Mouse (Mus musculus) liver, embryonic 14.5 days (tissue): ENCODE data around the gene Idh2. TPM values are rescaled to one million over a fixed set of nuclear protein-coding genes. Genes with fewer than 3 reads are reported as not detected.

Experiments used
- ATAC-seq: fragments of 200-750 bp; cut with Nextera tagmentation; 2 replicates; pipeline ENCODE4 v1.8.0; 2017; ENCODE audit warnings: moderate number of reproducible peaks, mild to moderate bottlenecking, moderate library complexity; ENCODE audit not compliant: insufficient read depth
- DNase-seq, 3 experiments: peaks; one replicate each; pipeline ENCODE4 v3.0.0-alpha.2; 2012 to 2013; ENCODE audit warnings: low read depth in 3 of 3, low spot score in 3 of 3
- H3K27ac ChIP-seq: fragments of 300-500 bp; sonication (generic); 2 replicates; pipeline ENCODE4 v1.5.1; 2014; ENCODE audit warnings: moderate library complexity, mild to moderate bottlenecking, control low read depth, inconsistent platforms
- H3K27me3 ChIP-seq: fragments of 300-500 bp; sonication (generic); 2 replicates; pipeline ENCODE4 v1.6.1; 2014; ENCODE audit warnings: mild to moderate bottlenecking, low read length, moderate library complexity; ENCODE audit not compliant: control insufficient read depth, insufficient read depth
- H3K36me3 ChIP-seq: fragments of 300-500 bp; sonication (generic); replicated peaks from 2 replicates; pipeline ENCODE4 v1.6.1; 2014; ENCODE audit warnings: low read depth; ENCODE audit not compliant: control insufficient read depth, insufficient read depth
- H3K4me1 ChIP-seq, 2 experiments: fragments of 200-500 bp in 1 of 2; fragments of 300-500 bp in 1 of 2; sonication (generic) in 1 of 2; replicated peaks; 2 replicates each; pipeline ENCODE4 v1.6.1; 2012 to 2014; ENCODE audit warnings: antibody characterized with exemption in 1 of 2, inconsistent platforms in 1 of 2, low read length in 1 of 2; ENCODE audit not compliant: control insufficient read depth in 2 of 2, insufficient read depth in 2 of 2
- H3K4me2 ChIP-seq: fragments of 300-500 bp; sonication (generic); 2 replicates; pipeline ENCODE4 v1.6.1; 2014; ENCODE audit warnings: low read depth, mild to moderate bottlenecking, control low read depth, moderate library complexity
- H3K4me3 ChIP-seq, 2 experiments: fragments of 200-500 bp in 1 of 2; fragments of 300-500 bp in 1 of 2; sonication (generic) in 1 of 2; 2 replicates each; pipeline ENCODE4 v1.5.1; 2012 to 2014; ENCODE audit warnings: low read depth in 2 of 2, low read length in 2 of 2, mild to moderate bottlenecking in 2 of 2, control low read depth in 1 of 2, inconsistent platforms in 1 of 2, moderate library complexity in 1 of 2; ENCODE audit not compliant: insufficient read depth in 1 of 2
- H3K9ac ChIP-seq: fragments of 300-500 bp; sonication (generic); replicated peaks from 2 replicates; pipeline ENCODE4 v1.6.1; 2014; ENCODE audit warnings: mild to moderate bottlenecking, control low read depth, moderate library complexity
- H3K9me3 ChIP-seq: fragments of 300-500 bp; sonication (generic); 2 replicates; pipeline ENCODE4 v1.6.1; 2016; ENCODE audit warnings: low read length, mixed read lengths; ENCODE audit not compliant: control insufficient read depth
- CTCF ChIP-seq: IDR thresholded peaks from 2 replicates; pipeline ENCODE4 v1.5.1; 2016; ENCODE audit warnings: antibody characterized with exemption, low read depth, control low read depth
- EP300 ChIP-seq: IDR thresholded peaks from 2 replicates; pipeline ENCODE4 v1.6.1; 2016; ENCODE audit warnings: antibody characterized with exemption, low read depth
- WGBS: fragments of 180-500 bp; shearing (Covaris S2); extraction: QIAGEN DNeasy Blood & Tissue Kit; methylation state at CpG from one replicate; pipeline ENCODE4 v1.1.7; 2014; ENCODE audit not compliant: insufficient replicate concordance; 5-methylcytosine and 5-hydroxymethylcytosine counted together
- polyA plus RNA-seq, 2 experiments: library from polyadenylated mRNA; depleted of rRNA in 1 of 2; stranded (reverse) in 1 of 2; unstranded in 1 of 2; fragments of >200 nt; fragmentation: Nextera tagmentation in 1 of 2; extraction: Ambion mirVana in 1 of 2; gene quantifications; 2 replicates each; pipeline versions ENCODE4 v1.2.1 to v1.2.3; 2012 to 2014

The Idh2 gene
- polyA plus RNA-seq, 2 experiments, result 88.2 to 128 TPM

DNA sequence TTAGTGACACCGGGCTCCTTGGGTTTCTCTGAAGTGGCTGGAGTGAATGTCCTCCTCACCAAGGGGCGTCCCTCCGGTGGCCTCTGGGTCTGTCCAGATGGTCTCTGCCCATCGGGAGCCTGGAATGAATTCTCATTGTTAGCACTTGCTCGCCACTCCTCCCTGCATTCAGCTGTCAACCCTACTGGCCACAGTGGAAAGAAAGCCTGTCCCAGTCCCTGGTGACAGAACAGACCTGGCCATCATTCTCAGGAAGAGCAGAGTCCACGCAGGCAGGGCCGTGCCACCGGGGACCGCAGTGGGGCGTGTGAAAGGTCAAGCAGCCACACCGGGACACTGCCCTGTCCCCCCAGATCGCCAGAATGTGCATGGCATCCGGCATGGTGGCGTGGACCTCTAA is 57.4 kb downstream of the Idh2 start:
- Histone ChIP-seq H3K4me1 (peaks cover 4 to 27% of the 10 kb centered on the region in 2 experiments; a peak in 2 of 4 replicates), H3K4me2 (peak overlapping the region; percentile 14; the same call in 1 of the 2 replicates), H3K27ac (peak overlapping the region; percentile 31; the same call in 1 of the 2 replicates), H3K9me3 (no peaks in the 10 kb centered on the region), H3K27me3 (no peaks in the 10 kb centered on the region), H3K9ac (no peak overlapping the region), H3K36me3 (no peaks in the 10 kb centered on the region), H3K4me3 (no peak overlapping the region)
- DNase-seq (no peak), ATAC-seq (0 out of 2 replicates have a peak, but pooled peaks have one; percentile 22)
- no peak for TF ChIP-seq CTCF
- TF ChIP-seq EP300, result no peak
- 47% methylated on average over 14 of the region's 14 CpGs for WGBS

DNA sequence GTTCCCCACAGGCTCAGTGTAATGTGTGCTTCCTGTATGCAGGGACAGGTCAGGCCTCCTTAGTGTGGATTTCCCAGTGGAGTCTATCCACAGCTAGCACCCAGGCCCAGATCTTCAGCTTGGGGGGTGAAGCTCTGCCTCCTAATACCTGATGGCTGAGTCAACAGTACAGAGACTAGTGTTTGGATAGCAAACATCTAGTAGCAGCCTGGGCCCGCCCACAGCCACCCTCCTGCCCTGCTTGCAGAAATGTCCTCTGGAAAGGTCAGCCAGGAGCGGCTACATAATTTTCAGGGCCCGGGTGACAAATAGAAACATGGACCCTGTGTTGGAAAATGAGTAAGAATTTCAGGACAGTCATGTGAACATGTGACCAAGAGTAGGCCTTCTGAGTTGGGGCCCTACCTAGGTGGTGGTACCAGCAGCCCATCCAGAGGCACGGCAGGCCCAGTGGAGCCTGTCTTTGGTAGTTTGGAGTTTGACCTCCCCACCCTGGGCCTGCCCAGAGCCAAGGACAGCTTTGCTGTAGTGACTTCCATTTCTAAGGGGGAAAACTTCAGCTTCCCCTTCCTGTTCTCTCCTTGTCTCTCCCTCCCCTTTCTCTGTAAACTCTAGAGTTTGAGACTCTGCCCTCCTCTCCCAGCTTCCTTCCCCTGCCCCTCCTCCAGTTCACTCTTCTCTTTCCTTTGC is 58.0 kb downstream of the Idh2 start:
- peak; percentile 53 for ATAC-seq
- no peaks in the 10 kb centered on the region for H3K27me3 ChIP-seq
- no peaks in the 10 kb centered on the region for H3K9me3 ChIP-seq
- H3K4me3 ChIP-seq, result no peak overlapping the region
- 34% methylated on average over 4 of the region's 4 CpGs for WGBS
- 0 out of 2 replicates have a peak overlapping the region, but pooled peaks have one; percentile 14 for H3K4me2 ChIP-seq
- no peak overlapping the region for H3K9ac ChIP-seq
- H3K4me1 ChIP-seq, result peaks cover 4 to 28% of the 10 kb centered on the region in 2 experiments; a peak in 2 of 4 replicates
- DNase-seq, result no peak
- peak overlapping the region; percentile 31; the same call in 1 of the 2 replicates for H3K27ac ChIP-seq
- H3K36me3 ChIP-seq, result no peaks in the 10 kb centered on the region
- TF ChIP-seq EP300 (no peak), CTCF (no peak)

DNA sequence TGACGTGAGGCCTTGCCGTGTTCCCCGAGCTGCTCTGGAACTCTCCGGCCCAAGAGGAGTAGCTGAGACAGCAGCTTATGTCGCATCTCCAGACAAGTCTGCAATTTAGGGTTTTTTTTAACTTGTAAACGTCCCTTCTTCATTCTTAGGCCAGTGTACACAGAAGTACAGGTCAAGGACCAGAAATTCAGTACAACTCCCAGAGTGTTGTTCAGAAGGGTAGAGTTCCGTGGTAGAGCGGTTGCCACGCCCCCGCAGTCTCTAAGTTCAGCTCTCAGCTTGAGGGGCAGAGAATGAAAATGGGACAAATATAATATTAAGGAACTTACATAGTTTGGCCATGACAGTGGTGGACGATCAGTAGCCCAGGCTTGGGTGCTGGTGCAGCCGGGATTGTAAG is 59.4 kb downstream of the Idh2 start:
- Histone ChIP-seq H3K9me3 (no peaks in the 10 kb centered on the region), H3K27me3 (no peaks in the 10 kb centered on the region), H3K36me3 (no peaks in the 10 kb centered on the region), H3K27ac (no peak overlapping the region), H3K4me3 (no peak overlapping the region), H3K4me2 (no peak overlapping the region), H3K4me1 (peaks cover 4 to 32% of the 10 kb centered on the region in 2 experiments; a peak in 2 of 4 replicates), H3K9ac (no peak overlapping the region)
- WGBS, result 53% methylated on average over 12 of the region's 12 CpGs
- ATAC-seq (no peak), DNase-seq (no peak)
- TF ChIP-seq EP300, result no peak
- TF ChIP-seq CTCF, result no peak

DNA sequence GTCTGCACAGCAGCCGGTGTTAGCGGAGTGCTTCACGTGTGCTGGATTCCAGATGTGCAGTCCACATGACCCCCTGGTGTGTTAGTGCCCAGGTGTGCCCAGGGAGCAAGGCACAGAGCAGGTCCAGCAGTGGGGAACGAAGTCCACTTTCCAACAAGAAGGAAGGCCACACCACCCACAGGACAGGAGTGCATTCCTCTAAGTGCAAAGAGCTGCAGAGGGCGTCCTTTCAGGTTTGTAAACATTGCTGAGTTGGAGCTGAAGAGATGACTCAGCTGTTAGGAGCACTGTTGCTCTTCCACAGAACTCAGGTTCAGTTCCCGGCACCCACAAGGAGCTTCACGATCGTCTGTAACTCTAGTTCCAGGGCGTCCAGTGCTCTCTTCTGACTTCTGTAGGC is 62.0 kb downstream of the Idh2 start:
- ATAC-seq (no peak), DNase-seq (no peak)
- Histone ChIP-seq H3K9ac (no peak overlapping the region), H3K36me3 (no peaks in the 10 kb centered on the region), H3K4me2 (no peak overlapping the region), H3K9me3 (no peaks in the 10 kb centered on the region), H3K27me3 (no peaks in the 10 kb centered on the region), H3K4me3 (no peak overlapping the region), H3K4me1 (peaks cover 2 to 27% of the 10 kb centered on the region in 2 experiments; a peak in 2 of 4 replicates), H3K27ac (no peak overlapping the region)
- WGBS, result 73% methylated on average over 9 of the region's 9 CpGs
- no peak for TF ChIP-seq CTCF
- TF ChIP-seq EP300, result no peak

DNA sequence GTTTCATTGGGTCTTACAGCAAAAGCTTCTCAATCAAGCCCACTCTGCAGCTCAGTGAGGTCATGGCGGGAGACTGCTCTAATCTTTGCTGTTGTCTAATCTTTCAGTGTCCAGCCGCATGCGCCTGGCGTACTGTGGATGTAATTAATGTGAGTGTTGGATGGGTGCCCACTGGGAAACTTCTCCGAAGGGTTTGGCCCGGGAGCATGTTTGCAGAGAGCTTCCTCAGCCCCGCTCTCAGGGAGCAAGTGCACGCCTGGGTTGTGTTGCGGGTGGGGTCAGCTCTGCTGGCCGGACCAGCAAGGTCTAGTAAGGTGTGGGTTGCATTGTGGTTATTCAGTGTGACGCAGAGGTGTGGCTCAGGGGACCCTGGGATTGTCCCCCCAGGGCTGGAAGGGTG is 62.9 kb downstream of the Idh2 start:
- DNase-seq (no peak), ATAC-seq (no peak)
- H3K9ac ChIP-seq, result no peak overlapping the region
- H3K4me2 ChIP-seq, result no peak overlapping the region
- H3K4me3 ChIP-seq, result no peak overlapping the region
- no peaks in the 10 kb centered on the region for H3K27me3 ChIP-seq
- H3K9me3 ChIP-seq, result no peaks in the 10 kb centered on the region
- no peak overlapping the region for H3K27ac ChIP-seq
- H3K4me1 ChIP-seq, result peaks cover 2 to 26% of the 10 kb centered on the region in 2 experiments; a peak in 2 of 4 replicates
- TF ChIP-seq CTCF, result no peak
- TF ChIP-seq EP300, result no peak
- WGBS, result 65% methylated on average over 11 of the region's 11 CpGs
- H3K36me3 ChIP-seq, result no peaks in the 10 kb centered on the region
